Comparison of ENCODE assay signal across 25 mouse cellular contexts in the genomic region with DNA sequence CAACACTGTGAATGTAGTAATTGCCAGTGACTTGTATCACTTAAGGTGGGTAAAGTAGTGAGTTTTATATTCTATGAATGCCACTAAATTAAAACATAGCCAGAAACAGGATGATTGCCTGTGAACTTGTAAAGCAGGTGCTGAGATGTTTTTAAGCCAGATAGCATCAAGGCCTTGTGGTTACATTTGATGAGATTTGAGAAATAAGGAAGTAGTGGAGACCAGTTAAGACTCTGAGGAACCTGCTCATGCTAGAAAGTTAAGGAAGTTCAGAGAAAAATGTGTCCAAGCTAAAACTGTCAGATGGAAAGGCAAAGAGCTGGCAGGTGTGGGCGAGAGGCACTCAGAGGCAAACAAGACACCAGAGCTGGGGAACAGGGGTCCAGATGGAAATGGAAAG.
A peak's percentile ranks its signal among the peaks of the same experiment; 100 is the strongest.
DNase-seq lines count a peak whose midpoint lies in the region; ATAC-seq lines count a peak whose summit lies in the region.
"Had no signal": no experiment of that assay in that cellular context is flagged by ENCODE, and none has a peak within 500 bp of the region (broad histone marks: within the 10 kb centered on the region; RNA-seq: fewer than 3 reads in every experiment).

No protein-coding gene starts in this region.

- peaks cover 10% of the 10 kb centered on the region; the same call in 1 of the 2 replicates for H3K4me1 ChIP-seq in intestine, embryonic 16.5 days (ENCODE audit: control insufficient read depth, insufficient read depth, low read length)
- peaks cover 4% of the 10 kb centered on the region; the same call in 1 of the 2 replicates for H3K4me1 ChIP-seq in intestine, embryonic 15.5 days (replicated peaks)
- H3K4me1 ChIP-seq: embryonic facial prominence, embryonic 15.5 days; forebrain, embryonic 15.5 days; hindbrain, embryonic 15.5 days had no signal

- H3K4me2 ChIP-seq in intestine, embryonic 16.5 days (ENCODE audit: low read depth, low read length), result no peak overlapping the region
- H3K4me2 ChIP-seq in intestine, embryonic 15.5 days (replicated peaks), result no peak overlapping the region
- H3K4me2 ChIP-seq: embryonic facial prominence, embryonic 15.5 days; forebrain, embryonic 15.5 days; heart, embryonic 11.5 days; heart, embryonic 15.5 days; hindbrain, embryonic 15.5 days had no signal

- H3K36me3 ChIP-seq in intestine, embryonic 16.5 days (ENCODE audit: control insufficient read depth, insufficient read depth, low read length), result no peaks in the 10 kb centered on the region
- no peaks in the 10 kb centered on the region for H3K36me3 ChIP-seq in intestine, embryonic 15.5 days
- H3K36me3 ChIP-seq: embryonic facial prominence, embryonic 15.5 days; forebrain, embryonic 15.5 days; heart, embryonic 15.5 days; hindbrain, embryonic 15.5 days had no signal

- no peaks in the 10 kb centered on the region for H3K9me3 ChIP-seq in intestine, embryonic 16.5 days (ENCODE audit: control insufficient read depth, low read length)
- no peaks in the 10 kb centered on the region for H3K9me3 ChIP-seq in intestine, embryonic 15.5 days
- H3K9me3 ChIP-seq: embryonic facial prominence, embryonic 15.5 days; forebrain, embryonic 15.5 days; G1E; heart, embryonic 15.5 days; hindbrain, embryonic 15.5 days had no signal

- no peak for ATAC-seq in intestine, embryonic 16.5 days
- no peak for ATAC-seq in intestine, embryonic 15.5 days
- ATAC-seq in common myeloid progenitor, adult 5-6 weeks (replicated peaks; ENCODE audit: low read depth, poor library complexity, severe bottlenecking), result peak; percentile 79
- peak; percentile 83 for ATAC-seq in megakaryocyte progenitor cell, adult 5-6 weeks (replicated peaks; ENCODE audit: poor library complexity)
- ATAC-seq in erythroid progenitor cell, adult 5-6 weeks (replicated peaks; ENCODE audit: low FRiP score, poor library complexity, severe bottlenecking), result no peak
- ATAC-seq: activated CD4-positive, CD25-positive, alpha-beta regulatory T cell, adult 4 months; CD4-positive, CD25-positive, alpha-beta regulatory T cell, adult 4 months; forebrain, embryonic 15.5 days; Patski had no signal

- peak; percentile 32 for DNase-seq in A20 (ENCODE audit: low read depth, low spot score)
- no peak for DNase-seq in kidney, postnatal 25 days
- no peak for DNase-seq in spleen, postnatal 14 days (ENCODE audit: low spot score in 2 of 2)
- DNase-seq: adrenal gland, postnatal 14 days; B cell, adult 2 months; cerebellum, adult 11-12 months; cerebellum, adult 9-10 months; cerebellum, postnatal 25 days; gastrocnemius, postnatal 36 days; heart, adult 18-20 months had no signal

- peak overlapping the region; percentile 15; the same call in 1 of the 2 replicates for H3K27ac ChIP-seq in intestine, embryonic 16.5 days (ENCODE audit: low read length)
- H3K27ac ChIP-seq in intestine, embryonic 15.5 days, result no peak overlapping the region
- H3K27ac ChIP-seq: embryonic facial prominence, embryonic 15.5 days; forebrain, embryonic 15.5 days; hindbrain, embryonic 15.5 days had no signal

- 89% methylated on average over 1 of the region's 1 CpGs for WGBS in intestine, embryonic 16.5 days
- WGBS in intestine, embryonic 15.5 days, result 63% methylated on average over 1 of the region's 1 CpGs

- no peaks in the 10 kb centered on the region for H3K27me3 ChIP-seq in intestine, embryonic 16.5 days (replicated peaks; ENCODE audit: control insufficient read depth, insufficient read depth, low read length)
- H3K27me3 ChIP-seq in intestine, embryonic 15.5 days (replicated peaks), result no peaks in the 10 kb centered on the region
- H3K27me3 ChIP-seq: embryonic facial prominence, embryonic 15.5 days; forebrain, embryonic 15.5 days; heart, embryonic 15.5 days; hindbrain, embryonic 15.5 days; Patski had no signal

- H3K4me3 ChIP-seq in intestine, embryonic 16.5 days (ENCODE audit: low read length), result no peak overlapping the region
- no peak overlapping the region for H3K4me3 ChIP-seq in intestine, embryonic 15.5 days (replicated peaks)
- H3K4me3 ChIP-seq: embryonic facial prominence, embryonic 15.5 days; erythroblast, embryonic 14.5 days; forebrain, embryonic 15.5 days; heart, embryonic 15.5 days; hindbrain, embryonic 15.5 days had no signal

- no peak overlapping the region for H3K9ac ChIP-seq in intestine, embryonic 16.5 days (ENCODE audit: low read depth, low read length)
- H3K9ac ChIP-seq in intestine, embryonic 15.5 days, result no peak overlapping the region
- H3K9ac ChIP-seq: embryonic facial prominence, embryonic 15.5 days; forebrain, embryonic 15.5 days; heart, embryonic 15.5 days; hindbrain, embryonic 15.5 days had no signal

Comparison
In these comparisons a context has a peak if more than half of its experiments do, and no peak if none do; other contexts are left out.
1. ATAC-seq: peak in common myeloid progenitor, adult 5-6 weeks (single experiment) and megakaryocyte progenitor cell, adult 5-6 weeks (single experiment); none in intestine, embryonic 16.5 days (single experiment), intestine, embryonic 15.5 days (single experiment) and erythroid progenitor cell, adult 5-6 weeks (single experiment).